Mouse (Mus musculus): ENCODE data around the gene Prkcb.

DNA sequence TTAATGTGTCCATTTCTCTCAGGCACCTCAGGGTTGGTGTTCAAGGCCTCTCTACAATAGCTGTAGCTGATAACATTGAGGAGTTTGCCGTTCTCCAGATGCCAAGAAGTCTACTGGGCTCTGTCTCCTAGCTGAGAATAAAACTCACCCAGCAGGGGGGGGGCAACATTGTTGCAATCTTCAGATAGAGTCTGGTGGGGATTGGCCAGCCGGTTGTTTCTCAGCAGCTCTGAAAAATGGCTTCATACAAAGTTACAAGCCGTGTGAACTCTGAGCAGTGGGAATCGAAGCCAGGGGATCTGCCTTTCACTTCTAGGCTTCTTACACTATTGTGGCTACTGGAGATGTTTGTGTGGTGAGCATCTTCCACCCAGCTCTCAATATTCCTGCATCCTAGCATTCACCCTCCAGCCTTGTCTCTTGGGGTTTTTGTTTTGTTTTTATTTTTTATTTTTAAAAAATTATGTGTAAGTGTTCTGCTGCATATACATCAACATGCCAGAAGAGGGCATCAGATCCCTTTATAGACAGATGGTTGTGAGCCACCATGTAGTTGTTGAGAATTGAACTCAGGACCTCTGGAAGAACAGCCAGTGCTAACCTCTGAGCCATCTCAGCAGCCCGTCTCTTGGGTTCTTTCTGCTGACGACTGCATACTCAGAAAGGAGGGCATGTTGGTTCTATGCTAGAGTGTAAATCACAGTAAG is 48.0 kb upstream of the Prkcb start:
- TF ChIP-seq CTCF (IDR thresholded peaks at IDR 0.05; ENCODE audit: insufficient read depth, low read length): no peak
- TF ChIP-seq POLR2A (IDR thresholded peaks at IDR 0.05; ENCODE audit: borderline replicate concordance, extremely low read depth, low read depth, low read length): no peak

Measured in lung, adult 2 months (tissue).